Mouse (Mus musculus): Measurements from ENCODE around the gene Dpm3. TPM values are rescaled to one million over a fixed set of nuclear protein-coding genes. Genes with fewer than 3 reads are reported as not detected.

The Dpm3 gene
- polyA plus RNA-seq, 1 experiment, result 431 TPM

- WGBS, result 83% methylated on average over 8 of the region's 8 CpGs
- Histone ChIP-seq H3K27ac (ENCODE audit: insufficient read depth, low read depth, low read length) (no peak overlapping the region), H3K4me1 (ENCODE audit: control insufficient read depth, insufficient read depth, low read length) (peaks cover 22% of the 10 kb centered on the region; the same call in 1 of the 2 replicates), H3K4me3 (ENCODE audit: insufficient read depth, low read depth, low read length) (no peak overlapping the region), H3K36me3 (ENCODE audit: control insufficient read depth, insufficient read depth, low read length) (peaks cover 5% of the 10 kb centered on the region; the same call in 1 of the 2 replicates), H3K27me3 (replicated peaks; ENCODE audit: control insufficient read depth, insufficient read depth, low read length) (no peaks in the 10 kb centered on the region)
- TF ChIP-seq CTCF (conservative IDR thresholded peaks at IDR 0.05; ENCODE audit: insufficient read depth, insufficient read length, low read depth, low read length) (no peak), POLR2A (IDR thresholded peaks at IDR 0.05; ENCODE audit: low read depth, low read length) (no peak)
- no peak for DNase-seq
These were observed 9.8 kb downstream of the Dpm3 start for GRCm38 (mm10) chr3:89268916-89269315.

GRCm38 (mm10) chr3:89270051-89270755 is 11.0 kb downstream of the Dpm3 start, which contains the start of gene Slc50a1:
Slc50a1 (minus strand) TSS chr3:89270570.
- Histone ChIP-seq H3K4me1 (ENCODE audit: control insufficient read depth, insufficient read depth, low read length) (peaks cover 22% of the 10 kb centered on the region; the same call in 1 of the 2 replicates), H3K36me3 (ENCODE audit: control insufficient read depth, insufficient read depth, low read length) (peaks cover 6% of the 10 kb centered on the region), H3K4me3 (ENCODE audit: insufficient read depth, low read depth, low read length) (peak within 1 kb of the TSS; percentile 58), H3K27ac (ENCODE audit: insufficient read depth, low read depth, low read length) (peak within 1 kb of the TSS; percentile 62), H3K27me3 (replicated peaks; ENCODE audit: control insufficient read depth, insufficient read depth, low read length) (no peaks in the 10 kb centered on the region)
- WGBS, result 2% methylated on average over 39 of the region's 39 CpGs
- DNase-seq, result peak; percentile 91
- peak; percentile 42 for TF ChIP-seq CTCF (conservative IDR thresholded peaks at IDR 0.05; ENCODE audit: insufficient read depth, insufficient read length, low read depth, low read length)
- TF ChIP-seq POLR2A (IDR thresholded peaks at IDR 0.05; ENCODE audit: low read depth, low read length), result peak; percentile 38

GRCm38 (mm10) chr3:89270891-89271290 is 11.7 kb downstream of the Dpm3 start:
- Histone ChIP-seq H3K4me1 (ENCODE audit: control insufficient read depth, insufficient read depth, low read length) (peaks cover 28% of the 10 kb centered on the region; the same call in 1 of the 2 replicates), H3K27me3 (replicated peaks; ENCODE audit: control insufficient read depth, insufficient read depth, low read length) (no peaks in the 10 kb centered on the region), H3K36me3 (ENCODE audit: control insufficient read depth, insufficient read depth, low read length) (peaks cover 8% of the 10 kb centered on the region), H3K4me3 (ENCODE audit: insufficient read depth, low read depth, low read length) (no peak overlapping the region), H3K27ac (ENCODE audit: insufficient read depth, low read depth, low read length) (peak overlapping the region; percentile 17)
- peak; percentile 47 for DNase-seq
- TF ChIP-seq POLR2A (IDR thresholded peaks at IDR 0.05; ENCODE audit: low read depth, low read length) (no peak), CTCF (conservative IDR thresholded peaks at IDR 0.05; ENCODE audit: insufficient read depth, insufficient read length, low read depth, low read length) (no peak)
- 35% methylated on average over 6 of the region's 6 CpGs for WGBS

- H3K36me3 ChIP-seq (ENCODE audit: control insufficient read depth, insufficient read depth, low read length), result peaks cover 8% of the 10 kb centered on the region
- TF ChIP-seq CTCF (conservative IDR thresholded peaks at IDR 0.05; ENCODE audit: insufficient read depth, insufficient read length, low read depth, low read length) (no peak), POLR2A (IDR thresholded peaks at IDR 0.05; ENCODE audit: low read depth, low read length) (no peak)
- 40% methylated on average over 6 of the region's 6 CpGs for WGBS
- peaks cover 30% of the 10 kb centered on the region; the same call in 1 of the 2 replicates for H3K4me1 ChIP-seq (ENCODE audit: control insufficient read depth, insufficient read depth, low read length)
- no peaks in the 10 kb centered on the region for H3K27me3 ChIP-seq (replicated peaks; ENCODE audit: control insufficient read depth, insufficient read depth, low read length)
- no peak overlapping the region for H3K4me3 ChIP-seq (ENCODE audit: insufficient read depth, low read depth, low read length)
- DNase-seq, result peak; percentile 62
- no peak overlapping the region for H3K27ac ChIP-seq (ENCODE audit: insufficient read depth, low read depth, low read length)
These were observed 12.6 kb downstream of the Dpm3 start for GRCm38 (mm10) chr3:89271760-89272159.

- no peak for TF ChIP-seq CTCF (conservative IDR thresholded peaks at IDR 0.05; ENCODE audit: insufficient read depth, insufficient read length, low read depth, low read length)
- no peak for TF ChIP-seq POLR2A (IDR thresholded peaks at IDR 0.05; ENCODE audit: low read depth, low read length)
- H3K4me3 ChIP-seq (ENCODE audit: insufficient read depth, low read depth, low read length), result no peak overlapping the region
- DNase-seq, result peak; percentile 54
- peaks cover 14% of the 10 kb centered on the region; the same call in 1 of the 2 replicates for H3K4me1 ChIP-seq (ENCODE audit: control insufficient read depth, insufficient read depth, low read length)
- H3K36me3 ChIP-seq (ENCODE audit: control insufficient read depth, insufficient read depth, low read length), result peaks cover 8% of the 10 kb centered on the region
- H3K27ac ChIP-seq (ENCODE audit: insufficient read depth, low read depth, low read length), result 0 out of 2 replicates have a peak overlapping the region, but pooled peaks have one; percentile 4
- WGBS, result 62% methylated on average over 13 of the region's 13 CpGs
- no peaks in the 10 kb centered on the region for H3K27me3 ChIP-seq (replicated peaks; ENCODE audit: control insufficient read depth, insufficient read depth, low read length)
These were observed 16.9 kb downstream of the Dpm3 start for GRCm38 (mm10) chr3:89276061-89276460.

GRCm38 (mm10) chr3:89277281-89278021 is 18.3 kb downstream of the Dpm3 start:
- 24% methylated on average over 14 of the region's 14 CpGs for WGBS
- Histone ChIP-seq H3K4me1 (ENCODE audit: control insufficient read depth, insufficient read depth, low read length) (peaks cover 18% of the 10 kb centered on the region; the same call in 1 of the 2 replicates), H3K36me3 (ENCODE audit: control insufficient read depth, insufficient read depth, low read length) (peaks cover 3% of the 10 kb centered on the region; the same call in 1 of the 2 replicates), H3K27ac (ENCODE audit: insufficient read depth, low read depth, low read length) (peak overlapping the region; percentile 89), H3K27me3 (replicated peaks; ENCODE audit: control insufficient read depth, insufficient read depth, low read length) (no peaks in the 10 kb centered on the region), H3K4me3 (ENCODE audit: insufficient read depth, low read depth, low read length) (peak overlapping the region; percentile 82)
- DNase-seq, result peak; percentile 56
- TF ChIP-seq POLR2A (IDR thresholded peaks at IDR 0.05; ENCODE audit: low read depth, low read length), result no peak
- TF ChIP-seq CTCF (conservative IDR thresholded peaks at IDR 0.05; ENCODE audit: insufficient read depth, insufficient read length, low read depth, low read length), result no peak

Measured in kidney, adult 2 months (tissue).